Mouse (Mus musculus): ENCODE measurements at regions not wholly inside any gene's neighbourhood (a gene's known extent, or its start where the extent isn't known, plus 50 kb on each side); places are given as distances from the start of the nearest gene placed in this dataset.

DNA sequence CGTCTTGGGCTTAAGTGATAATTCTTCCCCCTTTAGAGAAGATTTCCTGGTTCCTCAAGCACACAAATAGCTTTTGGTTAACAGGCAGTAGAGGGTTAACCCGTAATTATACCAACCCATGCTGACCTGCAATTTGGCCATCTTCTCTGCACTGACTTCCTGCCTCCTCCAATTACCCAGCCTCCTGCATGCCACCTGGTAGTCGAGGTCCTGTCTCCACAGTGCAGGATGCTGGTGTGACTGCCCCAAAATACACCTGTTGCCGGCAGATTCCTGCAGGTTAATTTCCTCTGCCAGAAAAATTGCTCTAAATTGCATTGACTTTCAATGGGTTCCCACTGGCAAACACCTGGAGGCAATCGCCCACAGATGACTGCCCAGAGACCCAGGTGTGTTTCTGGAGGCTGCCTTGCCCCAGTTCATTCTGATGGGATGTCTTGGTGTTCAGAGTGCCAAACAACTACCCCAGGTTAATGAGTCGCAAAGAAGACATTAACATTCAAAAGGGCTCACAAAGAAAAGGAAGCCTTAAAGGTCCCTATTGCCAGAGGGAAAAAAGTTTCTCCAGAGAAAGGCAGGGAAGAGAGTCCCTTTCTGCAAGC, 591.5 kb upstream of the Ptbp2 start:
- TF ChIP-seq CTCF (IDR thresholded peaks at IDR 0.05; ENCODE audit: control insufficient read depth, insufficient read depth, insufficient read length) (no peak), MAX (IDR thresholded peaks at IDR 0.05) (no peak), USF1 (IDR thresholded peaks at IDR 0.05; ENCODE audit: low read depth) (no peak), MYOD1 (IDR thresholded peaks at IDR 0.05; ENCODE audit: control insufficient read depth, insufficient read length, low read depth) (no peak), MYOG (IDR thresholded peaks at IDR 0.05; ENCODE audit: control insufficient read depth, extremely low read depth, insufficient read length) (no peak), FOSL1 (IDR thresholded peaks at IDR 0.05; ENCODE audit: insufficient read depth, low read length, poor library complexity, severe bottlenecking) (no peak), CEBPB (IDR thresholded peaks at IDR 0.05; ENCODE audit: low read depth) (no peak)

All from C2C12 (cell line).